Mouse (Mus musculus) gastrocnemius, postnatal 36 days (tissue): Measurements from ENCODE around the gene Camk2g. TPM values are rescaled to one million over a fixed set of nuclear protein-coding genes. Genes with fewer than 3 reads are reported as not detected.

ENCODE experiments used
- DNase-seq, 2 experiments: peaks; one replicate each; pipeline ENCODE4 v3.0.0; 2022
- intact Hi-C: fragments of 180-260 bp; cut with DNase I; formaldehyde crosslinking; loops from one replicate; pipeline ENCODE4 v1.15.1; 2025
- total RNA-seq, 2 experiments: library from RNA; stranded (reverse); gene quantifications; 2 replicates each; pipeline ENCODE4 v1.2.3; 2021

The Camk2g gene
- total RNA-seq, 2 experiments from 2014 or later = 170 to 172 TPM

DNA sequence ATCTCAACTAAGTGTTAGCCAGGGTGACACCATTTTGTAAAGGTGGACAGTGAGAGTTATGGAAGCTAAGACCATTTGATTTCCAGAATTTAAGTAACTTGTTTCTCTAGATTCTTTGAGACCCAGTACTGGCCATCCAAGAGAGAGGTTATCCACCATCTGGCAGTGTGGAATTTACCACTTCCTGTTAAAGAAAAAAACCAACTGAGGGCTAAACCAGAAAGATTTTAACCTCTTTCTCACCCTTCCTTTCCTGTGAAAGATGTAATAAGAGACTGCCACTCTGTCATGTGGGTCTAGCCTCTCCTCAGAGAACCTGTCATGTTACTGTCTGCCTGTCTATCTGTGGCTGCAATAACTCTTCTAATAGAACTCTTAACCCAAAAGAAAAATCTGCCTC, 15.9 kb upstream of the Camk2g start:
- intact Hi-C loops = loop anchor here (10.0 kb wide), 1 partner anchor 305 kb away; no protein-coding TSS in a partner anchor

DNA sequence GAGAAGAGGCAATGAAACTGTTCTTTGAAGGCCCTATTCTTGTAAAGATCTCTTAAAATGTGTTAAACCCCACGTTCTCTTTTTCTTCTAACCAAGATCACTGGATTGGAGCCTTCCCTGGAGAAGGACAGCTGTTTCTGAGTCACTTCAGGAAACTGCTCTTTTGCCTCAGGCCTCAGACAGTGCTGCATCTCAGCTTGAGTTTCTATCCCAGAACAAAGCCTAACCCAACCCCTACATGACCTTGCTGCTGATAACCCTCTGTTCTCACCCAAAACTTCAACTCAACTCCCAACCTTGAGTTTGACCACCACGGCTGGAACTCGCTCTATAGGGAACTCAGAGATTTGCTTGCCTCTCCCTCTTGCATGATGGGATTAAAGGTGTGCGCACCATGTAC, 15.5 kb upstream of the Camk2g start:
- DNase-seq = no peak
- intact Hi-C loops = loop anchor here (10.0 kb wide), 1 partner anchor 305 kb away; no protein-coding TSS in a partner anchor

More for the DNA sequence above, 15.9 kb upstream of the Camk2g start:
- DNase-seq = no peak

DNA sequence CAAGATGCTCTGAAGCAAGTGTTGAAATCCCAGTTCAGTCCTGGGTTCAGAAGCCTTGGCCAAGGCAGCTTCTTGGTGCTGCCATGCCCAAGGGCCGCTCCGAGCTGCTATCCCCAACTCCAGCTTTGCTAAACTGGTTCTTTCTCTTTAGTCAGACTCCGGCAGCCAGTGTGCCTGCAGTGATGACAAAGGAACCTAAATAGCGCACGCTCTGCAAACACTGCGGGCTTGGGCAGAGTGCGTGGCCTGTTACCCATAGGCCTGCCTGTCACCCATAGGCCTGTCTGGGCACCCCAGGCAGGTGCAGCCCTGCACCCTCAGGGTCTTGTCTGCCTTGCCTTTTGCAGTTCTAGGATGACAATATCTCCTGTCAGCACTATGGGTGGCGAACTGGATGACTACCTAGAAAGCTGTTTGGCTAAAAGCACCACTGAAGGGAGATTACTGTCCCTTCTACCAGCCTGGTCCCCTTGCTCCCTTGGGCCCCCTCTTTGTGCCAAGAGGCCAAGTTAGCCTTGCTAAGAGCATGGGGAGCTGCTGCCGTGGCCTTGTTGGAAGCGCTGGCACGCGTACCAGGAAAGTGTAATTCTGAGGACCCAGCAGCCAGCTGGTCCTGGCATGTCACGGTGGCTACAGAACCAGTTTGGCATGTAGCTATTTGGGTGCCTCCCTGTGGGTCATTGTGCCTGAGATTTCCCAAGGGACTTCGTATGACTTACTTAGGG, 12.4 kb upstream of the Camk2g start:
- DNase-seq = peak in 1 of 2 experiments; percentile 49
- intact Hi-C loops = loop anchor here (10.0 kb wide), 1 partner anchor 309 kb away; no protein-coding TSS in a partner anchor

DNA sequence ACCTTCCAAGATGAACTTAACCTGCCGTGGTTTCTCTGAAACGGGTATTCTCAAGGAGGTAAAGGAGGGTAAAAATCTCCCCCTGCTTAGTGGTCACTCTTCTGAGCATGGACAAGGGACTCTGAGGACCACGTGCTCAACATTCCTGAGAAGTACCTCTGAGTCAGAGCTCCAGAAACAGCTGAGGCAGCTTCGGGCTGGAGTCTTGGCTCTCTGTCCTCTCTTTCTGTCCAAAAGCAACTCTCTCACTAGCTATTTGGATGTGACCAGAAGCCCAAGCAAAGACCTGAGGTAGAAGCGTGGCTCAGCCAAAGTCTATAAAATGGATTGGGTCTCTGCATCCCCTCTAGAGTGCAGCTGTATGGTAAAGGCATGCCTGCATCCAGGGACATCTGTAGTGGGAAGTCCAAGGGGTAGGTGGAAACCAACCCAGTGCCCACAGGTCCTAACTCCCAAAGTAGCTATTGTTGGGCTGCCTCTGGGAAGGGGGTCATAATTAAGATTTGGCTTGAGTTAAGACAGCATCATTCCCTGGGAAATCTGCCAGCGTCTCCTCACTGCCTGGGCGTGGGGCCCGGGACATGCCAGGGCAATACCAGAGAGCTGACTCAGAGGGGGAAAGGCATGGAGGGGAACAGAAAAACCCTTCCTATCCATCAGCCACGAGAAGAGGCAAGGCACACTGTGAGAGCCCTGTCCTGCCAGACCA, 11.2 kb upstream of the Camk2g start:
- DNase-seq = peak; percentile 81 to 89
- intact Hi-C loops = loop anchor here (1.0 to 10.0 kb wide), 3 partner anchors 68 to 310 kb away; no protein-coding TSS in a partner anchor

DNA sequence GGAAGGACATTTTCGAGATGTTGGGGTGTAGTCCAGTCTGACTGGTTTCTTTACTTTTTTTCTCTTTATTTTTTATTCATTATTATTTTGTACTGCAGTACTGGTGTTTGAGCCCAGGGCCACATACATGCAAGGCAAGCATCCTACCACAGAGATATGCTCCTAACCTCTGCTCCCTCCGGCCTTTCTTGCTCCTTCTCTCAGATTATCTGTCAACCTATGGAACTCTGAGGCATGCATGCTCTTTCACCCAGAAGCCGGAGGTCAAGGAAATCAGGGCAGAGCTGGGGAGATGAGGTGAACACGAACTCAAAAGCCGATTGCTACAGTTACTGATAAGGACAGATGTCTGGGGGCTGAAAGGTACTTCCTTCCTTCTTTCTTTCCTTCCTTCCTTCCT, 10.6 kb upstream of the Camk2g start:
- no peak for DNase-seq
- intact Hi-C loops = loop anchor here (1.0 to 10.0 kb wide), 3 partner anchors 69 to 310 kb away; no protein-coding TSS in a partner anchor

DNA sequence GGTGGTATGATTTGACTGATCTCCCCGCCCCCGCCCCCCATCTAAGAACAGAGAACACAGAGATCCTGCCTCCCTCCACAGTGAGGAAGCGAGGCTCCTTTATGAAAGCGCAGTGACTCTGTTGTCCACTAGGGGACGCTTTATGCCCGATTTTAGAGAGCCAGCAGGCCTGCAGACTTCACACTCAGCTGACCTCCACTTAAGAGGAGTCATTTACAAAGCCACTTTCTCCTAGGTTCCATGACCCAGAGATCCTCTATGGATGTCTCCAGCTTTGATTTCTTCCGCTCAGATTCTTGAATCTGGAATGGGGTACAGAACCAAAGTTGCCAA, 9.7 kb upstream of the Camk2g start:
- peak in 1 of 2 experiments; percentile 69 for DNase-seq
- intact Hi-C loops = loop anchor here (5.0 to 10.0 kb wide), 2 partner anchors 194 to 311 kb away; no protein-coding TSS in a partner anchor

DNA sequence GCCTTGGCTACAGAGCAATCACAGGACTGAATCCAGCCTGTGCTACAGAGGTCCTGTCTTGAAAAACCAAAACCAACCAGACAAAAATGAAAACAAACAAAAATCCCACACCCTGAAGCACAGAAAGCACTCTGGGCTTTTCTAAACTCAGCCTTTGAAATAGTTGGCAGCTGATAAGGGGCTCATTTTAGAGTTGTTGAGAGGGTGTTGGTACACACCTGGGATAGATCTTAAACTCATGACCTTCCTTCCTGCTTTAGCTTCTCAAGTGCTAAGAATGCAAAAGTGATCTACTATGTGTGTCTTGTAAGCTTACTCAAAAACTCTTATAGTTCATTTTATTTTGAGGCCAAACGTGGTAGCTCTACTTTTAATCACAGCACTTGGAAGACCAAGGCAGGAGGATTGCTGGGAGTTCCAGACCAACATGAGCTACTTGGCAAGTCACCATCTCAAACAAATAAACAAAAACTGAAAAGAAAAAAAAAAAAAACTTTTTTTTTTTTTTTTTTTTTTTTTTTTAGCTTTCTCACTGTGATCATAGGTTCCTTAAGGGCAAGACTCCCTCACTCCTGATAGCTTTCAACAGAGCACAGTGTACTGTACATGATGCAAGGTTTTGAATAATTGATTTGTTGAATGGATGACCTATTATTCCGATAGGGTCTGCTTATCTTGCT, 9.2 kb upstream of the Camk2g start:
- intact Hi-C loops = loop anchor here (5.0 to 10.0 kb wide), 2 partner anchors 194 to 312 kb away; no protein-coding TSS in a partner anchor
- DNase-seq = no peak

DNA sequence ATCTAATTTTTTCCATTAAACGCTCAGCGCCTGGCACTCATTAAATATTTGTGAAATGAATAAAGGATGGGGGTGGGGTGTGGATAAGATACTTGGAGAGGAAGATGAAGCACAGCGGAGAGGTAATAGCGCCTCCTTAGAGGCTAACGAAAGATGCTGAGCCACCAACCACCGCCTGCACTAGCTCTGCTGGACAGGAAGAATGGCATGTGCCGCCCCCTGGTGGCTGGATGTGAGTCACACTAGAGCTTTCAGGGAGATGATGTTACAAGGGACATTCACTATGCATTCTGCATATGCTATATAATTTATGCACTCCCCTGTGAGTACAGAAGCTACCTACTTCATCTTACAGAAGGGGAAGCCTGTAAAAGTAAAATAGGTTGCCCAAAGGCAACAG, 4.9 kb upstream of the Camk2g start:
- peak; percentile 88 for DNase-seq
- intact Hi-C loops = loop anchor here (1.0 kb wide), 1 partner anchor 33 kb away; no protein-coding TSS in a partner anchor

DNA sequence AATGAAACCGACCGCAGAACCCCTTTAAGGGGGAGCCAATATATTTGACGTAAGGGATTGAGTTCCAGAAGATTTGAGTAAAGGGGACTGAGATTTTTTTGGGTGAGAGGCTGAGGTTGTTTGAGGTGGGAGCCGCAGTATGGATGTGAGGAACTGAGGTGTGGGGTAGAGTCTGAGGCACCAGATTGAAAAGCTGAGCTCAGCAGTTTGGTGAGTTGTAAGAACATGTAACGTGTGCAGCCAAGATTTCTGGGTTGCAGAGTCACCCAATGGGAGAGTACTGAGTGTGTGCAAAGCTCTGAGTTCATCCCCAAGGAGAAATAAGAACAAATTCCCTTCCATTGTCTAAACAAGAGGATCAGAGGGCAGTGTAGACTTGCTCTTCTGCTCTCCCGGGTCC, 4.4 kb upstream of the Camk2g start:
- no peak for DNase-seq
- intact Hi-C loops = loop anchor here (1.0 kb wide), 1 partner anchor 33 kb away; no protein-coding TSS in a partner anchor

DNA sequence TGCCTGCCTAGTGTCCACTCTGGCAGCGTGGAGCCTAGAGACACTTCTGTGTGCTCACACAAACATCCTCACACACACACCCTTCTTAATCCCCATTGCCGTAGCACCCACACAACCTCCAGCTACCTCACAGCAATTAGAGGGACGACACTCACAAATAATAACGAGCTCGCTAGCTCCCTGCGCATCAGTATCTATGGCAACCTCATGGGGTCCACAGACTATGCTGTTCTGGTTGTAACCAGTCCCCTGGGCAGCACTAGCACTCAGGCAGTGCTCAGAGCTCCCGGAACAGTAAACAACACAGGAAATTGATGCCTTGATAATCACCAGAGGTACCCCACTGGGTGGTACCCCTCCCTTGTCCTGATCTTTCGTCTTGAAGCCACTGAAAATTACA, 2.8 kb upstream of the Camk2g start:
- no peak for DNase-seq
- intact Hi-C loops = no loop called here

DNA sequence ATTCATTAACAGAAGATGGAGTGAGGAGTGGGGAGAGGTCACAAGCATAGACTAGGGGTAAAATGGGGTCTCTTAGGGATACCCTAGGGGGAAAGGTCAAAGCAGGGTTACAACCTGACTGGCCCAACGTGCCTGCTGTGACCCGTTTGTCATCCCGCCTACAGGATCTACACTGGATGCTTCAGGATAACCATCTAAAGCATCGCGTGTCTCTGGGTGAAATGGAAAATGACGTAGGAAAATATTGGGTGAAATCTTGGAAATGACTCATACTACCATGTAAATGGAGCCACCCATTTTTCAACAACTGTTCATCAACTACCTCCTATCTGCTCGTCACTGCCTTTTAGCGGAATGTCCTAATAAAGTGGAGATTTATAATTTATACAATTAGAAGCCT, 2.3 kb upstream of the Camk2g start:
- intact Hi-C loops = no loop called here
- no peak for DNase-seq

DNA sequence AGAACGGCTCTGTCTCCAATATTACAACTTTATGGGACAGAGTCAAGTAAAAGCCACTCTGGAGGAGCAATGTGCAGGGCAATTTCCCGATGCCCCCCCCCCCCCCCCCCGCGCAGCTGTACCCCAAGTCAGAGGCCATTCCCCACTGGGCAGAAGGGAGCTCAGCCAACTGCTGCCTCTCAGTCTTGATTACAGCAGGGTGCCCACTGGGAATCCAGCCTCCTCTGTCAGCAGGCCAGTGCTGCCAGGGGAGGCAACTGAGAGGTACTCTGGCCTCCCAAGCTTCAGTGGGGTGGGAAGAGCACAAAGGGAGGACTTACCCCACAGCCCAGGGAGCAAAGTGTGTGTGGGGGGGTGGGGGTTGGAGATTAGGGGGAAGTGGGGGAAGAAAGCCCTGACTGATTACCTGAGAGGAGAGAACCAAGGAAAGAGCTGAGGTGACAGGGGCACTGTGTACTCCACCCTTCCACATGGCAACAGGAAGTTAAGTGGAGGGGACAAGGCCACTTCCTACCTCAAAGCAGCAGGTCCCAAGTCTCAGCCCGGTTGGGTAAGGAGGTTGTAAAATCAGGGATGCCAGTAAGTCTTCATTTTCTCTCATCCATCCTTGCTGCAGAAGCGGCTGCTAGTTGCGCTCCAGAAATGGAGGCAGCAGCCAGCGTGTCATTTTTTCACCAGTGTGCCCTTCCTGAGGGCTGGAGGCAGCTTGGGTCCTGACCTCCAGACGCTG, 1.7 kb upstream of the Camk2g start:
- intact Hi-C loops = no loop called here
- no peak for DNase-seq

DNA sequence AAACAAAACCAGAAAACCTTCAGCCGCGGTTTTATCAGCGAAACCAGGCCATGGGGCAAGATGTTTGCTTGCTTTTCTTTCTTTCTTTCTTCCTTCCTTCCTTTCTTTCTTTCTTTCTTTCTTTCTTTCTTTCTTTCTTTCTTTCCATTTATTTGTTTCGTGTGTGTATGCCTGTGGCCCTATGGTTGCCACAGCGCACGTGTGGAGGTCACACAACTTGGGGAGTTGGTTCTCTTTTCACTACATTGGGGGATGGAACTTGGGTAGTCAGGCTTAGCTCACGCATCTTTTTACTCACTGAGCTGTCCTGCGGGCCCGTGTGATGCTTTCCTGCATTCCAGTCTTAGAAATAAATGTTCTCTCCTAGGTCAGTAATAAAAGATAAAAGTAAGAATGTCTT, 701 bp upstream of the Camk2g start:
- DNase-seq = no peak
- intact Hi-C loops = no loop called here

DNA sequence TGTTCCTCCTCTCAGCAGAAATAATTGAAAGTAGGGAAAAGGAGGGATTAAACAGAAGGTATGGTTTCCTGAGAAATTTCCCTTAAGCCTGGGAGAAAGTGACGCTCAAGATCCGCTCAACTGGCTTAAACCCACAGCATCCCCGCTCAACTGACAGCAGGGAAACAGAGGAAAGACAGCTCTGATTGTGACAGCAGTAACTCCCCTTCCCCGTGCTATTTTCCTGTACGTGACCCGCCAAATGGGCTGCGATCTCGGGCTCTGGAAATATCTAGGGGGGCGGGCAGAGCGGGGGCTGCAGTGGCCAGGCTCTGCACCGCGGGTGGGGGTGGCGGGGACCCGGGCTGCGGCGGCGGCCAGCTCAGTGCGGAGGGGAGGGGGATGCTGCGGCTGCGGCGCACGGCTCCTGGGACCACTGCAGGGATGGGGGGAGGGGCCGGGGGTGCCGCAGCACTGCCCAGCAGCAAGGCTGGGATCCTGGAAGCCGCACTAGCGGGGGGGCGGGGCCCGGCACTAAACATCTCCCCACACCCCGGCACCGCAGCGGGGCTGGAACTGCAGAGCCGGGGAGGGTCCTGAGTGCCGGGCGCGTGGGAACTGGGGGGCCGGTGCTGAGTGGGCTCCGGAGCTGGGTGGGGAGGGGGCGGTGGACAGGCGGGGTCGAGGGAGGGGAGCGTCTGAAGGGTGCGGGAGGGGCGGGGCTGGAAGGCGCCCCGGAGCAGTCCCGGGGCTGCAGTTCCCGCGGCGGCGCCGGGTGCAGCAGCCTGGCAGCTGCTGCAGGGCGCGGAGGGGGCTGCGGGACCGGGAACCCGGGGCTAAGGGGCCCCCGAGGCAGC, 748 bp downstream of the Camk2g start:
- intact Hi-C loops = no loop called here
- no peak for DNase-seq

DNA sequence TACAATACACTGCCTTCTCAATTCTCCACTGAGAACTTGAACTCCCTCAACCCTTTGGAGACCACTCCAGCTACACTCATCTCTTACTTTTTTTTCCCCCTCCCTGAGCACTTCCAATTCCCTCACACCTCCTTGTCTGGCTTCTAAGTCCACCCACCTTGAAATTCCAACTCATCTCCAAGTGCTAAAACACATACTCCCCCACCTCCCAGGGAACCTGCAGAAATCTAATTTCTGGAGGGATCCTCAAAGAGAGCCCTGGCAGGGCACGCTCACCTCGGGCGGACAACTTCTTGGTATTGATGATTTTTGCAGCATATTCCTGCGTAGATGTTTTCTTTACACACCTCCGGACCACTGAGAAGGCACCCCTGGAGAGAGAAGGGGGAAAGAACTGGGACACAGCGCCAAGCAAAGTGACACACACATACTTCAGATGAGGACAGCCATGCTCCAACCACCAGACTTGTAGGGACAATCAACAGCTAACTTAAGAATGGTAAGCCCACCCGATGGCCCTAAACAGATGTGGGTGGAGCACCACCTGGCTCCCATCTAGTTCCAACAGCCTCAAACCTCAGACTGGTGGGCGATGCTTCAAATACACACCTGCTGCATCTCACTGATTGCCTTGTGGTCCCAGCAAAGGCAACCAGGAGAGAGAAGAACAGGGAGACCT, 1.5 kb downstream of the Camk2g start:
- no peak for DNase-seq
- intact Hi-C loops = no loop called here

DNA sequence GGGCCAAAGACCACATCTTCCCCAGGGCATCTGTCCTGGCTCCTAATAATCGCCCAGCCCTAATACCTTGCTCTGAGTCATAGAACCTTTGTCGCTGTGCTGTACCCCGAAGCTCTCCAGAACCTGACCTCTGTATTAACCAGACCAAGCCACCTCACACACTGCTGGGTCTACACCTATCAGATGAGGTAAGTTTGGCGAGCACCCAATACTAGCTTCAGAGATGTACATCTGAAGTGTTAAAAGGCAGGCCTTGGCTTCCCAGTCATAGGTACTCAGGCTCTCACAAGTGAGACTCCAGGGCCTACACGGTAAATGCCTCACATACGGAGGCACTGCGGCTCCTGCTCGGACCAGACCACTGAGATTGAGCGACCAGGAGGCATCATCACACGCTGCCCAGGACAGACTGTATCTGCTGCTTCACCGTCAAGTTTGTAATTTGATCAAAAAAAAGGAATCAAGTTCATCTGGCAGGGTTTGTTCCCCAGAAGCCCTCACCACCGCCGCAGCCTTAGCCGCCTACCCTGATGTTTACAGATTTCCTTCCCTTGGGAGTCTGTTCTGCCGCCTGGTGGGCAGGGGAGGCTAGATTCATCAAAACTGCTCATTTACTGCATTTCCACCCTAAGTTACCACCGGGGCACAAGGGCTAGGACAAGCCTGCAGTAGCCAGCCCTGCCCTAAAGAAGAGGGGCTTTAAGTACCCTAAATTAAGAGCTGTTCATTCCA, 2.2 kb downstream of the Camk2g start:
- intact Hi-C loops = no loop called here
- no peak for DNase-seq

DNA sequence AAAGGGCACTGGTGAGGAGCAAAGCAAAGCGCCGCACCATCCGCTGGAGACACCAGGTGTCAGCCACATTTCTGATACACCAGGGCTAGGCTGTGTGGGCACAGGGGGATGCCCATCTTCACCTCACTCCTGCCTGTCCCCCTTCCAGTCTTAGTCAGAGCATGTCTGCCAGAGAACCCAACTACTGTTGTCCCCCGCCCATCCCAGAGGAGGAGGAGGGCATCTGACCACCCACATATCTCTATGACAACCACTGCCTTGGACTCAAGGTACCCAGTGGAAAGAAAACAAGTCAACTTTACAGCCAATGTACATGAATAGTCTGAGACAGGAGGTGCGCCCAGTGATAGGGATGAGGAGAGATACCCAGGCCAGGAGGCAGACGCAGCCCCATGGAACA, 2.9 kb downstream of the Camk2g start:
- intact Hi-C loops = no loop called here
- no peak for DNase-seq

DNA sequence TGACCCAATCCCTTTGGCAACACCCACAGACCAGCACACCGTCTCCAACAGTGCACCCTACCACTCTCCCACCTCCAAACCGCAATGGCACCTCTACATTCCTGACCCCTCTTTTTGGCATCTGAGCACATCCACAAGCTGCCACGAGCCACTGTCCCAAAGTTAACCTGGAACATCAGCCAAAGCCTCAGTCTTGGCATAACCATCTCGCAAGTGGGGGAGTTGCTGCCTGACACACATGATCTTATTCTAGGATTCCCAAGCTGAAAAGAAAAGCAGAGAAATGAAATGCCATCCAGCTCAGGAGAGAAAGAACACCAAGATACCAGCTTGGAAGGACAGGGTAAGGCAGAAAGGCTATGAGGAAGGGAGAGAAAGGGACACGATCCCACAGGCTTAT, 3.4 kb downstream of the Camk2g start:
- intact Hi-C loops = no loop called here
- no peak for DNase-seq
